Mouse (Mus musculus): ENCODE results near the gene Glmp.
"Not testable (repeated sequence)": the region's sequence is repeated elsewhere in the genome, so short reads cannot be mapped to it uniquely, and the experiment has no call there.

The Glmp gene

GRCm38 (mm10) chr3:88375750-88376626 is 51.2 kb downstream of the Glmp start:
- DNase-seq (ENCODE audit: inconsistent age in 2 of 2, low spot score in 1 of 2), result not testable (repeated sequence)

GRCm38 (mm10) chr3:88376644-88377043 is 51.8 kb downstream of the Glmp start:
- not testable (repeated sequence) for DNase-seq (ENCODE audit: inconsistent age in 2 of 2, low spot score in 1 of 2)

GRCm38 (mm10) chr3:88378599-88378998 is 53.8 kb downstream of the Glmp start, which contains the start of gene Bglap2:
Bglap2 (minus strand) TSS chr3:88378699.
- not testable (repeated sequence) for DNase-seq (ENCODE audit: inconsistent age in 2 of 2, low spot score in 1 of 2)
